ENCODE assay signal across 15 mouse cellular contexts in the genomic region with DNA sequence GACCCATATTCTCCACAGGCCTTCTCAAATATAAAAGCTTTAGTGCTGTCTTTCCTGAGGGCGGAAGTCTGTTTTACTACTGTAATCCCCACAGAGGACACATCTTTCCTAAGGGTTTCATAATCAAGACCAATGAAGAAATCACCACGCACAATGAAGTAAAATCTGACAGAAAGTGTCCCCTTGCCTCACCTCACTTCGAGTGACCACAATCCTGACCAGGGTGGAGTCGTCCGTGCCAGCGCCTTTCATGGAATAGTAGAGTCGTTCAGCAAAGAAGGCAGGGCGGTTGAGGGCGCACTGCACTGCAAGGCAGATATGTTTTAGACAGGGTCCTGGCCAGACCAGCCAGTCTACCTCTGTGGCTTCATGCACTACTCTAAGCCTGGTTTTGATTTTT. TPM values are rescaled to one million over a fixed set of nuclear protein-coding genes. Genes with fewer than 3 reads are reported as not detected.
"Had no signal": no experiment of that assay in that cellular context is flagged by ENCODE, and none has a peak within 500 bp of the region (broad histone marks: within the 10 kb centered on the region; RNA-seq: fewer than 3 reads in every experiment).

No protein-coding gene starts in this region.

- DNase-seq: lung, adult 2 months; lung, postnatal 14 days; lung, postnatal 4 days; midbrain, embryonic 14.5 days; retina, postnatal 1 day; right cerebral cortex, adult 18-20 months; right cerebral cortex, postnatal 25 days; right cerebral cortex, postnatal 4 days; spleen, adult 18-20 months; thymus, adult 2 months; thymus, postnatal 25 days; thymus, postnatal 4 days had no signal

- ATAC-seq: lung, postnatal 0 days; midbrain, embryonic 16.5 days had no signal

RNA-seq across cellular contexts. Expression of a gene that starts 6.4 kb away (rescaled TPM):
- total RNA-seq: megakaryocyte-erythroid progenitor cell, adult 5-6 weeks had no signal
